In the genomic region with DNA sequence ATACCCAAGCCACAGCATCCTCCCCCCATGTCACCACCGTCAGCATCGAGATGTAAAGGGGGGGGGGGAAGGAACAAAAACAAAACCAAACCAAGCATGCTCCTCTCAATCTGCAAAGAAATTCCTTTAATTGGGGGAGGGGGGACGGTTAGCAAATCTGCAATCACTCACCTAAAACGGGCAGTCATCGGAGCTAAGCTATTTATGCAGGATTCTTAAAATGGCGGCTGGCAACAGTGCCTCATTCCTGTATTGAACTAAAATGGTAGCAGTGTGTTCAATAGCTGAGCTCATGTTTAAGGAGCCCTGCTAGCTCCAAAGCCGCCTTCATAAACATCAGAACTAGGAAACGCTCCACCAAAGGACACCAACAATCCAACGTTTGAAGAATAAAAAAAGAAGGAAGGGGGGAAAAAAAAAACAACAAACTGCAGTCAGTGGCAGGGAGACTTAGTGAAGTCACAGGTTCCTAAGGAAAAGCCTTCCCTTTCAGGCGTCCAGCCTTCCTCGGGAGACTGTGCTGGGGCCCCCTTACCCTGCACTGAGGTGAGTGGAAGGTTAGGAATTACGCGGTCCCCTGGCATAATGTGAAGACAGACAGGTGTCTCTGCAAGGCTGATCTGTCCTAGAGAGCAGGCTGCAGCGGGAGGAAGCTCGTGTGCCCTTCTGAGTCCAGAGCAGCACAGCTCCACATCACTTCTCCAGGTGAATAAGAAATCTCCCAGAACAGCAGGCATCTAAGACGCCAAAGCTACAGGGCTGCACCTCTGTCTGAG, we compare ENCODE assay signal across 9 mouse cellular contexts. TPM values are rescaled to one million over a fixed set of nuclear protein-coding genes. Genes with fewer than 3 reads are reported as not detected.
DNase-seq lines count a peak whose midpoint lies in the region; ATAC-seq lines count a peak whose summit lies in the region.
"Had no signal": no experiment of that assay in that cellular context is flagged by ENCODE, and none has a peak within 500 bp of the region (broad histone marks: within the 10 kb centered on the region; RNA-seq: fewer than 3 reads in every experiment).

No protein-coding gene starts in this region.

- DNase-seq in kidney, postnatal 36 days = no peak
- peak; percentile 54 to 69 for DNase-seq in cerebellum, adult 18-20 months
- peak; percentile 78 for DNase-seq in forebrain, embryonic 14.5 days (ENCODE audit: low spot score)
- no peak for DNase-seq in thymus, postnatal 10 days (ENCODE audit: low spot score in 2 of 2)
- no peak for DNase-seq in kidney, postnatal 10 days

- H3K4me1 ChIP-seq in kidney, embryonic 15.5 days = peaks cover 98% of the 10 kb centered on the region
- H3K4me1 ChIP-seq in forebrain, embryonic 14.5 days (ENCODE audit: control insufficient read depth, insufficient read depth, low read length) = peaks cover 93% of the 10 kb centered on the region
- H3K4me1 ChIP-seq in liver, embryonic 12.5 days = peaks cover 98% of the 10 kb centered on the region

- H3K36me3 ChIP-seq in kidney, embryonic 15.5 days = peaks cover 9% of the 10 kb centered on the region; the same call in 1 of the 2 replicates
- peaks cover 4% of the 10 kb centered on the region; the same call in 1 of the 2 replicates for H3K36me3 ChIP-seq in forebrain, embryonic 14.5 days (ENCODE audit: control insufficient read depth, insufficient read depth, low read length)
- peaks cover 83% of the 10 kb centered on the region for H3K36me3 ChIP-seq in liver, embryonic 12.5 days

- H3K4me3 ChIP-seq in kidney, embryonic 15.5 days (replicated peaks) = peak overlapping the region; percentile 24
- peak overlapping the region; percentile 25 for H3K4me3 ChIP-seq in forebrain, embryonic 14.5 days (ENCODE audit: low read depth, low read length)
- H3K4me3 ChIP-seq in liver, embryonic 12.5 days = no peak overlapping the region

- H3K4me2 ChIP-seq in kidney, embryonic 15.5 days = peak overlapping the region; percentile 74
- peak overlapping the region; percentile 64 for H3K4me2 ChIP-seq in forebrain, embryonic 14.5 days (ENCODE audit: low read length)
- H3K4me2 ChIP-seq in liver, embryonic 12.5 days = peak overlapping the region; percentile 85

- whole genome bisulfite sequencing in kidney, embryonic 15.5 days = 9% methylated on average over 16 of the region's 16 CpGs
- 4% methylated on average over 16 of the region's 16 CpGs for WGBS in forebrain, embryonic 14.5 days
- WGBS in liver, embryonic 12.5 days (ENCODE audit: insufficient replicate concordance) = 49% methylated on average over 16 of the region's 16 CpGs

- ATAC-seq in kidney, embryonic 15.5 days (replicated peaks; ENCODE audit: low FRiP score) = no peak
- ATAC-seq in forebrain, embryonic 14.5 days = no peak
- ATAC-seq in liver, embryonic 12.5 days = no peak
- no peak for ATAC-seq in erythroid progenitor cell, adult 5-6 weeks (replicated peaks; ENCODE audit: low FRiP score, poor library complexity, severe bottlenecking)
- ATAC-seq: Patski had no signal

- peak overlapping the region; percentile 42 for H3K9ac ChIP-seq in kidney, embryonic 15.5 days
- H3K9ac ChIP-seq in forebrain, embryonic 14.5 days (ENCODE audit: low read length) = peak overlapping the region; percentile 65
- peak overlapping the region; percentile 25; the same call in 1 of the 2 replicates for H3K9ac ChIP-seq in liver, embryonic 12.5 days

- no peaks in the 10 kb centered on the region for H3K9me3 ChIP-seq in kidney, embryonic 15.5 days (replicated peaks)
- no peaks in the 10 kb centered on the region for H3K9me3 ChIP-seq in forebrain, embryonic 14.5 days (replicated peaks; ENCODE audit: control insufficient read depth, low read length)
- H3K9me3 ChIP-seq in liver, embryonic 12.5 days (replicated peaks) = no peaks in the 10 kb centered on the region

- H3K27ac ChIP-seq in kidney, embryonic 15.5 days = peak overlapping the region; percentile 100
- H3K27ac ChIP-seq in forebrain, embryonic 14.5 days (ENCODE audit: low read depth, low read length) = peak overlapping the region; percentile 100
- H3K27ac ChIP-seq in liver, embryonic 12.5 days = peak overlapping the region; percentile 100

- no peaks in the 10 kb centered on the region for H3K27me3 ChIP-seq in kidney, embryonic 15.5 days
- H3K27me3 ChIP-seq in forebrain, embryonic 14.5 days (replicated peaks; ENCODE audit: control insufficient read depth, insufficient read depth, low read length) = no peaks in the 10 kb centered on the region
- no peaks in the 10 kb centered on the region for H3K27me3 ChIP-seq in liver, embryonic 12.5 days (replicated peaks)
- H3K27me3 ChIP-seq: Patski had no signal

RNA-seq across cellular contexts. Expression of gene Zmynd8, which starts 19.2 kb away (rescaled TPM):
- polyA plus RNA-seq in kidney, embryonic 15.5 days (2015; fragmentation: Nextera tagmentation; extraction: Ambion mirVana) = 67.1 and 68.3 TPM in 2 replicates
- 43.3 and 58.0 TPM in 2 replicates for polyA plus RNA-seq in forebrain, embryonic 14.5 days (2014; fragmentation: Nextera tagmentation; extraction: Ambion mirVana)
- polyA plus RNA-seq in liver, embryonic 12.5 days (2016; fragmentation: Nextera tagmentation; extraction: Ambion mirVana) = 35.7 and 38.5 TPM in 2 replicates
- total RNA-seq in erythroid progenitor cell, adult 5-6 weeks (2015; ENCODE audit: low replicate concordance) = 55.3 and 129 TPM in 2 replicates
- total RNA-seq in erythroid progenitor cell, adult 5-6 weeks (2017; ENCODE audit: low replicate concordance) = 59.5 and 85.9 TPM in 2 replicates

Comparison
In these comparisons a context has a peak if more than half of its experiments do, and no peak if none do; other contexts are left out.
1. DNase-seq: peak in cerebellum, adult 18-20 months (2 of 2) and forebrain, embryonic 14.5 days (single experiment); none in kidney, postnatal 36 days (0 of 2), thymus, postnatal 10 days (0 of 2) and kidney, postnatal 10 days (single experiment).
2. Peak in every context shown above with its lines, with median percentiles within 50 percentile points of each other: H3K27ac ChIP-seq, H3K4me2 ChIP-seq and H3K9ac ChIP-seq.